Mouse (Mus musculus): ENCODE measurements around the gene Aimp1.

Aimp1 gene

DNA sequence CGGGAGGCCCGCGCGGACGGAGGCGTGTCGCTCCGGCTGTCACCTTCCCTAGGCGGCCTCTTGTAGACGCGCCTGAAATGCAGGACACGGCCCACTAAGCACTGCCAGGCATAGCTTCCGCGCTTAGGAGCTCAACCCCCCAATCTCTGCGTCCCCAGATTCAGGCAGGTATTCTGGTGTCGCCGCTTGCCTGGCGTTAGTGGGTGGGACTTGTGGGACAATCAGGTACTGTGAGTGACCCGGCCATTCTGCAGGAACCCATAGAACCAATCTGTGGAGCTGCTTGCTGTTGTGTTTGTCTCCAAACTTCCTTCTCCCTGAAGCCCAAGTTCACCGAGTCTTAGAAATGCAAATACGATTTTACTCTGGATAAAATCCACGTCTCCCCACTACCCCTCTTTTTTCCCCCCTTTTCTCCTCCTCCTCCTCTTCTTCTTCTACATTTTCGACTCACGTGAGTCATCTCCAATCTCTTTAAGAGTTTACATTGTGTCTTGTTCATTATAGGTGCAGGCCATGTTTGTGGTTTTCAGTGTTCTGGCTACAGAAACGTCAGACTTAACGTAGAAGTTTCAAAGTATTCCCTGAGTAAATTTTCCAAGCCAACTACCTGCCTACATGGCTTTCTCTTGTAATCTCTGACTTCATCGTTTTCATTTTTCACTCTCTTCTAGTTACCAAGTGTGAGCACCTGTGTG is at the start of gene Aimp1:
Aimp1 (minus strand) TSS at position 140 of the 698 bp plus-strand sequence.
- no peak for DNase-seq (ENCODE audit: low spot score in 2 of 2)

DNA sequence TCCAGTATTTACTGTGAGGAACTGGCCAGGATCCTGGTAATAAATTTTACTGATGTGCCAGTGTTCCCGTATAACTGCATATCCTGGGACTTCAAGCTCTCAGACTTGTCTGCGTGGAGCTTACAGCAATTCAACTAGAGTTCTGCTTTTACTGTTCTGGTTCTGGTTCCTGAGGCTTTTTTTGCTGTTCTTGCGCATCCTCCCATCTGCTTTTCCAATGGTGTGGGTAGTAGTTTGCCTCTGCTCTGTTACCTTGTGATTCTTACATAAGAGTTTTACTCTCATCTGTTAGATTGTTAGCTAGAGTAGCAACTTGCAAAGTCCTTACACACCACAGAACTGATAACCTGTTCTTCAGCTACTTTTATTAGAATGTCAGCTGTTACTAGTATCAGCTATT is 40.2 kb upstream of the Aimp1 start:
- no peak for DNase-seq (ENCODE audit: low spot score in 2 of 2)

DNA sequence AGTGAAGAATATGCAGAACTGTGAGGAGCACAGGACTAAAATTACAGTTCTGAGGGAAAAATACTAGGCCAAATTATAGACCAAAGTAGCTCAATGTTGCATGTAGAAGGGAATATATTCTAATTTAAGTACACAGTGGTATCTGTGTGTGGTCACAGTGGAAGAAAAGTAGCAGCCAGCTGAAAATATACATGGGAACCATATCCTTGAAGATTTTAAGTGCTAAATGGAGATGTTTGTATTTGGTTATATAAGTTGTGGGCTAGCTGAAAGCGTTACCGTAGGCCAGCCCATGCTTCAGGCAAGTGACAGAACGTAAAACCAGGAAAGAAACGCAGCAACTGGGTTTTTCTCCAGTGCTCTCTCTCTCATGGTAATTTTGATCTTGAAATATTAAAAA is 33.1 kb upstream of the Aimp1 start:
- DNase-seq (ENCODE audit: low spot score in 2 of 2), result no peak

DNA sequence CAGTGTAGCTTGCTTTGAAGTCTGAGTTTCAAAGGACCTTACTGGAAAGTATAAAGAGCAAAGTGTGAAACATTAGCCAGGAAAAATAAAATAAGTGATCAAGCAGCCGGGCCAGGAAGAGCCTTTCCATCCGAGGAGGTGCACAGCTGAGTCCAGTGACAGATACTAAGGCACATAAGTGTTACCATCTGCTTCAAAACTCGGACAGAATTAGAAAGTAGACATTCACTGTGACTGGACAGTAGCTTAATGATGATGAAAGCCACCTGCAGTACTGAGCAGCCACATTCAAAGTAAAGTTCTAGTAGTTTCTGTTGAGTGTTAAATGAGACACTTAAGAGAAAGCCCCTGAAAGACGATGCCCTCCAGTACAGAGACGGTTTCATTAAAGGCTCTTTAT is 29.7 kb upstream of the Aimp1 start:
- no peak for DNase-seq (ENCODE audit: low spot score in 2 of 2)

- no peak for DNase-seq (ENCODE audit: low spot score in 2 of 2)
These were observed 22.8 kb upstream of the Aimp1 start for GRCm38 (mm10) chr3:132706977-132707376.

DNA sequence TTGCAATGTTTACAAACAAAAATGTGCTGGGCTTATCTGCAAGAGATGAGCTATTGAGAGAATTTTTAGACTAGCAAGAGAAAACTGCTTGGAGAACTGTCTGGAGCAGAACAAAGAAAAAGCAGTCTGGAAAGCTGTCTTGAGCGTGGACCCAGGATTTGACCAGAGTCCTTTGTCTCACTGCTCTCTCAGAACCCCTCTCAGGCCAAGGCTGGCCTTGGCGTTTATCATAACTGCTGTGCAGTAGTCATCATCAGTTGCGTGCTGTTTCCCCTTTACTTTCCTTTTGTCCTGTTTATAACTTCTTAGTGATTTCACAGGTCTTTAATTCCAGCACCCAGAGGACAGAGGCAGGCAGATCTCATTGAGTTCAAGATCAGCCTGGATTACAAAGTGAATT is 20.0 kb upstream of the Aimp1 start:
- no peak for DNase-seq (ENCODE audit: low spot score in 2 of 2)

GRCm38 (mm10) chr3:132701368-132701767 is 17.2 kb upstream of the Aimp1 start:
- no peak for DNase-seq (ENCODE audit: low spot score in 2 of 2)

GRCm38 (mm10) chr3:132683447-132684230 is 531 bp downstream of the Aimp1 start, which contains the start of gene Tbck:
Tbck (plus strand) TSS chr3:132684144.
- DNase-seq (ENCODE audit: low spot score in 2 of 2), result peak; percentile 87 to 93

GRCm38 (mm10) chr3:132677494-132677893 is 6.7 kb downstream of the Aimp1 start:
- DNase-seq (ENCODE audit: low spot score in 2 of 2), result no peak

- DNase-seq (ENCODE audit: low spot score in 2 of 2), result no peak
These were observed 28.2 kb downstream of the Aimp1 start for GRCm38 (mm10) chr3:132655955-132656354.

DNA sequence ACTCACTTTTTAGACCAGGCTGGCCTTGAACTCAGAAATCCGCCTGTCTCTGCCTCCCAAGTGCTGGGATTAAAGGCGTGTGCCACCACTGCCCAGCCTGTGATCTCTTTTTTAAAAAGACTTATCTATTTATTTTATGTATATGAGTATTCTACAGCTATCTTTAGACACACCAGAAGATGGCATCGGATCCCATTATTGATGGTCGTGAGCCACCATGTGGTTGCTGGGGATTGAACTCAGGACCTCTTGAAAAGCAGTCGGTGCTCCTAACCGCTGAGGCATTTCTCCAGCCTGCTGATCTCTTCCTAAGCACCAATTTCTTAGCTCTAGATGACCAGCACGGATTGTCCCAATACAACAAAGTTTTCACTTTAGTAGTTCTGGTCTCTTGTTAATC is 30.2 kb downstream of the Aimp1 start:
- no peak for DNase-seq (ENCODE audit: low spot score in 2 of 2)

- no peak for DNase-seq (ENCODE audit: low spot score in 2 of 2)
These were observed 32.4 kb downstream of the Aimp1 start for GRCm38 (mm10) chr3:132651776-132652175.

DNA sequence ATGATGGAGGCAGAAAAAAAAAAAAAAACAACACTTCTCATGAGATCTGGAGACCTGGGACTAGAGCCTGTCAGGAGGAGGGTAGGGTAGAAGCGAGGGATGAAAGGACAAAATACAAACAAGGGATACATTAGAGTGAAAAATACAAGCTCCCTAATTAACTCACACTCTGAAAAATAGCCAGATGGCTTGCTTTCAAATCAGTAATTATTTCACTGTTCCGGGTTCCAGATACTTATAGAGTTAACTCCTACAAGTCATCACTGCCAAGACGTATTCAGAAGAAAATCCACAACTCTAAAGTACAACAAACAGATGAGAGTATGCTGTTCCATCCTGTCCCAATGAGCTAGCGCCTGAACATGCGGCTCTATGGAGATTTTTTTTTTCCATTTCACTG is 34.0 kb downstream of the Aimp1 start:
- DNase-seq (ENCODE audit: low spot score in 2 of 2), result no peak

- DNase-seq (ENCODE audit: low spot score in 2 of 2), result no peak
These were observed 34.8 kb downstream of the Aimp1 start for GRCm38 (mm10) chr3:132649368-132649767.

DNA sequence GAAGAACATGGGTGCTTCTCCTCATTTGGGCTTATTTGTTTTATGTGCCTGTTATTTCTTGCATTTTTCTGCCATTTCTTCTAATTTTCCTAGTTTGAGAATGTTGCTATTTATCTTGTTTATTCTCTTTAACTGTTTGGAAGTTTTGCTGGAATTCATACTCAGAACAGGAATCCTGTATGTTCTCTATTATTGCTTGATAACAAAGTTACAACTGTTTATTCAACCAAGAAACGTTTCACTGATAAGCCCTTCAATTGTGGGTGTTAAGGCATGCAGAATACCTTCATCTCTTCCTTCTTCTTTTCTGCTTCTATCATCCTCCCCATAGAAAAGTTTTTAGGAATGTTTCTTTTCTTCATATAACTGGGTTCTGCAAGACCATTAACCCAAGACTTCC is 37.4 kb downstream of the Aimp1 start:
- DNase-seq (ENCODE audit: low spot score in 2 of 2), result no peak

GRCm38 (mm10) chr3:132644071-132644470 is 40.1 kb downstream of the Aimp1 start:
- no peak for DNase-seq (ENCODE audit: low spot score in 2 of 2)

- no peak for DNase-seq (ENCODE audit: low spot score in 2 of 2)
These were observed 47.1 kb downstream of the Aimp1 start for GRCm38 (mm10) chr3:132637080-132637479.

- no peak for DNase-seq (ENCODE audit: low spot score in 2 of 2)
These were observed 50.9 kb downstream of the Aimp1 start for GRCm38 (mm10) chr3:132633261-132633660.

DNA sequence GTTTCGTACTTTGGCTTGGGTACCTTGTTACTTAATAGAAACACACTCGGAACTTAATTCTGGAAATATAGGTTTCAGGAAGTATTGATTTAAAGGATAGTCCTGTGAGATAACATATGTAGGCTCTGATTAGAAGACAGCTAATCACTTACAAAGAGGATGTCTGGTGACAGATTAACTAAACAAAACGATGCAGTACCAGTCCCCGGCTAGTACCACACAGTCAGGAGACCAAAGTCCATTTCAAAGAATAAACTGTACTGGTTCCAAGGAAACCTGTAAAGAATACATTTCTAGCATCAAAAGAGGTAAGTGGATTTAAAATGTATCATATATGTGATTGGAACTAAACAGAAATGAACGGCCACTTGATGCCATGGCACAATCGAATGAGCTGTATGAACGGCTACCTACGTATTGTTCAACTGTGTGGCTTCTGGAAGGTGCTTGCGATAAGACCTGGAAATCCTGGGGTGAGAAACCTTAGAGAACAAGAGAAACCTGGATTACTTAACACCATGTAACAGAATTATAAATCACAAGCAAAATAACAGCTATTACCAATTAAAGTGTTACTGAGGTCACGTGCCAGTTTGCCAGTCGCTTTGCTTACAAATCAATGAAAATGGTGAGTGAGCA is 54.5 kb downstream of the Aimp1 start, which contains the start of gene Gimd1:
Gimd1 (plus strand) TSS at position 220 of the 639 bp plus-strand sequence.
- DNase-seq (ENCODE audit: low spot score in 2 of 2), result no peak

DNA sequence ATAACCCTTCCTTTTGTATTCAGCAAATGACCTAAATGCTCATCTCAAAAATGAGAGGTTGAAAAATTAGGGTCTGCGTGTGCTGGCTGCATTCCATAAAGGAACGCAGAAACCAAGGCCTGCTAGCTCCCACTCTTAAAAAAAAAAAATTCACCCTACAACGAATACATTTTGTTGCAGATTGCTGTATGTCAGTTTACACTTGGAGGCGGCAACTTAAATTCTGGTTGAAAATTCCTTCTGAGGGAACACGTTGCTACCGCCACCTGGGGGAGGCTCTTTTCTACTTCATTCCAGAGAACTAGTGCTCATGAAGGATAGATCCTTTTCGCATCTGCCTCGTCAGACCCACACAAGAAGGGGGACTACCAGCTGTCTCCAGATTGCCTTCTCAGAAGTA is 55.4 kb downstream of the Aimp1 start:
- DNase-seq (ENCODE audit: low spot score in 2 of 2), result peak in 1 of 2 experiments; percentile 8
